Mouse (Mus musculus): ENCODE data around the gene Lsamp. TPM values are rescaled to one million over a fixed set of nuclear protein-coding genes. Genes with fewer than 3 reads are reported as not detected.
A peak's percentile ranks its signal among the peaks of the same experiment; 100 is the strongest.

Gene Lsamp
- polyA plus RNA-seq, 1 experiment from 2014 or later: 4.0 TPM

GRCm38 (mm10) chr16:40942266-40942665 is 958.1 kb downstream of the Lsamp start:
- no peaks in the 10 kb centered on the region for H3K4me1 ChIP-seq (replicated peaks)
- ATAC-seq: no peak

DNA sequence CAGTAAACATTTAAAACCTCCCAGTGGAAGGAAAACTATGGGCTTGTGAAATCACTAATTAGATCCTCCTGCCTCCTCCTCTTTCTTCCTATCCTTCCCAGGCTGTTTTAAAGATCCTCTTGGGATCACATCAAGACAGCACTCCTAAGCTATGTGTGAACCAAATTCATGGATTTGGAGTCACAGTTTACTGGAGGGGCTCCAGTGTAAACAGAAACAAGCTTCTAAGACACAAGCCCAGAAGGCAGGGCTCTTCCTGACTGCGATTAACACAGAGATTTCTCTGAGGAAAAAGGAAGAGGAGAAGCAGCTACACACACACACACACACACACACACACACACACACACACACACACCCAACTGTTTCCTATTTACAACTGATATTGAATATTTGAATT is 961.7 kb downstream of the Lsamp start:
- no peak overlapping the region for H3K4me3 ChIP-seq (replicated peaks)
- WGBS: 25% methylated on average over 1 of the region's 1 CpGs
- no peak overlapping the region for H3K4me2 ChIP-seq (replicated peaks)
- no peak overlapping the region for H3K27ac ChIP-seq
- no peaks in the 10 kb centered on the region for H3K27me3 ChIP-seq (replicated peaks)
- H3K4me1 ChIP-seq (replicated peaks): no peaks in the 10 kb centered on the region
- no peak for ATAC-seq
- no peaks in the 10 kb centered on the region for H3K36me3 ChIP-seq
- no peaks in the 10 kb centered on the region for H3K9me3 ChIP-seq
- no peak overlapping the region for H3K9ac ChIP-seq

More at GRCm38 (mm10) chr16:40942266-40942665, 958.1 kb downstream of the Lsamp start:
- H3K27ac ChIP-seq: no peak overlapping the region
- H3K27me3 ChIP-seq (replicated peaks): no peaks in the 10 kb centered on the region
- H3K4me2 ChIP-seq (replicated peaks): no peak overlapping the region
- no peaks in the 10 kb centered on the region for H3K36me3 ChIP-seq
- no peak overlapping the region for H3K4me3 ChIP-seq (replicated peaks)
- H3K9me3 ChIP-seq: no peaks in the 10 kb centered on the region
- no peak overlapping the region for H3K9ac ChIP-seq
- 83% methylated on average over 3 of the region's 3 CpGs for WGBS

DNA sequence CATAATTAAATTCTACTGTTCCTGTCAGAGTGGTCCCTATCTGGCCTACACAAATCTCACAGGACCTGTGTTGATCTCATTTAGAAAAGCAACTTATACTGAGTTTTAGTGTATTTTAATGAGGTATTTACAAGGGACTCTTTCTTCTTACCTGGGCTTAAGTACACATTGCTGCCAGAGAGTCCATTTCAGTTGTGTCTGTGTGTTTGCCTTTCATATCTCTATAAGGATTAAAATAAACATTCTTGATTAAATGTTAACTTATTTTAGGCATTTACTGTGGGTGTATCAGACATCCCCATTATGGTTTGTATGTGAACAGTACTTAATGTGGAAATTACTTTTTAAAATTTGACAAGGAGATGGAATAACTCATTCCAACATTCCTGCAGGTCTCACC is 963.9 kb downstream of the Lsamp start:
- H3K36me3 ChIP-seq: no peaks in the 10 kb centered on the region
- ATAC-seq: no peak
- H3K27me3 ChIP-seq (replicated peaks): no peaks in the 10 kb centered on the region
- H3K4me1 ChIP-seq (replicated peaks): no peaks in the 10 kb centered on the region
- no peaks in the 10 kb centered on the region for H3K9me3 ChIP-seq
- H3K4me3 ChIP-seq (replicated peaks): no peak overlapping the region
- no peak overlapping the region for H3K4me2 ChIP-seq (replicated peaks)
- H3K27ac ChIP-seq: no peak overlapping the region
- no peak overlapping the region for H3K9ac ChIP-seq

DNA sequence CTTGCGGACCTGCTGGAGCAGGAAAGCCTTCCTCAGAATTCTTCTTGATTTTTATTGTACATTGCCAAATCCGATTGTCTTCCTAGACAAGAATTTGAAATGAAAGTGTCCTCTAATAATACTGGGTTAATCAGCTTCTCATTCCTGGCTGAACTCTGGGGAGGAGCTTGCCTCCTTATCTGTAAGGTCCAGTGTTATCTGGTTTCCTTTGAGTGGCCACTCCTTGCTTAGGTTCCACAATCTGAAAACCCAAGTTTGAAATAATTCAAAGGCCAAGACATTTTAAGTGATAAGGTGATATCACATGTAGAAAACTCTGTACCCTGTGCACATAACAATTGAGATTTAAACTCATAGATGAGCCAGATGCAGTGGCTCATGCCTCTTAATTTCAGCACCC is 975.0 kb downstream of the Lsamp start:
- H3K9me3 ChIP-seq: no peaks in the 10 kb centered on the region
- WGBS: 59% methylated on average over 2 of the region's 2 CpGs
- H3K36me3 ChIP-seq: no peaks in the 10 kb centered on the region
- peak; percentile 74 for ATAC-seq
- no peaks in the 10 kb centered on the region for H3K4me1 ChIP-seq (replicated peaks)
- H3K9ac ChIP-seq: no peak overlapping the region
- H3K4me3 ChIP-seq (replicated peaks): no peak overlapping the region
- no peak overlapping the region for H3K27ac ChIP-seq
- no peak overlapping the region for H3K4me2 ChIP-seq (replicated peaks)
- H3K27me3 ChIP-seq (replicated peaks): no peaks in the 10 kb centered on the region

DNA sequence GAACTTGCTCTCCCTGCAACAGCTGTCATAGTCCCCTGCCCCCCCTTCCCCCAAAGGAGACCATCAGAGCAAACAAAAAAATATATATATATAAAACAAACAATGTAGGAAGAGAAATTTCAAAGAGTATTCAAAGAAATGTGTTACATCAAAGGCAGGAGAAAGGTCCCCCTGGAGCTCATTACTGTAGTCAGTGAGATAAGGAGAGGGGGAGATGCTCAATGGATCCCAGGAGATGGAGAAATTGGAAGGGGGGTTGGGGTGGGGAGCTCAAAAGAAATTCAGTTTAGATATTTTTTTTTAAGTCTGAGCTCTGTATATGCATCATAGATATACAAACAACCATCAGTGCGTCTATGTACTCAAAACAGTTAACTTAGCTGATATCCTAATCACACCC is 976.4 kb downstream of the Lsamp start:
- no peaks in the 10 kb centered on the region for H3K27me3 ChIP-seq (replicated peaks)
- no peak overlapping the region for H3K4me3 ChIP-seq (replicated peaks)
- H3K4me1 ChIP-seq (replicated peaks): no peaks in the 10 kb centered on the region
- H3K27ac ChIP-seq: no peak overlapping the region
- no peak overlapping the region for H3K9ac ChIP-seq
- H3K9me3 ChIP-seq: no peaks in the 10 kb centered on the region
- WGBS: 89% methylated on average over 1 of the region's 1 CpGs
- no peak overlapping the region for H3K4me2 ChIP-seq (replicated peaks)
- ATAC-seq: no peak
- no peaks in the 10 kb centered on the region for H3K36me3 ChIP-seq

- H3K9me3 ChIP-seq: no peaks in the 10 kb centered on the region
- H3K27ac ChIP-seq: no peak overlapping the region
- no peaks in the 10 kb centered on the region for H3K27me3 ChIP-seq (replicated peaks)
- ATAC-seq: peak; percentile 91
- 19% methylated on average over 17 of the region's 17 CpGs for WGBS
- H3K36me3 ChIP-seq: no peaks in the 10 kb centered on the region
- H3K9ac ChIP-seq: no peak overlapping the region
- peak overlapping the region; percentile 46 for H3K4me2 ChIP-seq (replicated peaks)
- H3K4me3 ChIP-seq (replicated peaks): no peak overlapping the region
- H3K4me1 ChIP-seq (replicated peaks): no peaks in the 10 kb centered on the region
Observed at GRCm38 (mm10) chr16:40968088-40968860, 984.1 kb downstream of the Lsamp start.

- Histone ChIP-seq H3K9me3 (no peaks in the 10 kb centered on the region), H3K9ac (no peak overlapping the region), H3K36me3 (no peaks in the 10 kb centered on the region), H3K27ac (no peak overlapping the region), H3K4me3 (replicated peaks) (no peak overlapping the region), H3K4me1 (replicated peaks) (no peaks in the 10 kb centered on the region), H3K4me2 (replicated peaks) (no peak overlapping the region), H3K27me3 (replicated peaks) (no peaks in the 10 kb centered on the region)
- no peak for ATAC-seq
- WGBS: 56% methylated on average over 3 of the region's 3 CpGs
Observed at GRCm38 (mm10) chr16:40971382-40971781, 987.2 kb downstream of the Lsamp start.

DNA sequence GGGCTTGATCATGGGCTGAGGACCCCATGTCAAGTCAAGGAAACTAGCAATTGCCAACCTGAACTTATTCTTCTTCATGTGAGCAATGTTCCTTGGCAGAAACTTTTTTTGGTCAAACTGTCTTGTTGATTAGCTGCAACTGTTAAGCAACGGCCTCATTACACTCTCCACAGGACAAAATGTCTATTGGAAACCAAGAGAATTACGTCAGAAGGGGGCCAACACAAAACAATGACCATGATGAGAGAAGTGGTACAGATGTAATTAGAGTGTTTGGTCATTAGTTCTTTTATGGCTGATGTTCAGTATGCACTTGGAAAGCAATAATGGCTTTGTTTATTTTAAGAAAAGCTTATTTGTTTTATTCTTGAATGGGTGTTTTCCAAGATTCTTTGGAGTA is 989.9 kb downstream of the Lsamp start:
- Histone ChIP-seq H3K9ac (no peak overlapping the region), H3K4me2 (replicated peaks) (no peak overlapping the region), H3K27me3 (replicated peaks) (no peaks in the 10 kb centered on the region), H3K36me3 (no peaks in the 10 kb centered on the region), H3K4me1 (replicated peaks) (no peaks in the 10 kb centered on the region), H3K27ac (no peak overlapping the region), H3K4me3 (replicated peaks) (no peak overlapping the region), H3K9me3 (no peaks in the 10 kb centered on the region)
- no peak for ATAC-seq
- 64% methylated on average over 2 of the region's 2 CpGs for whole genome bisulfite sequencing

- no peak for ATAC-seq
Observed at GRCm38 (mm10) chr16:40983026-40983425, 998.9 kb downstream of the Lsamp start.

GRCm38 (mm10) chr16:41007569-41007968 is 1023.4 kb downstream of the Lsamp start:
- no peak for ATAC-seq
- no peaks in the 10 kb centered on the region for H3K9me3 ChIP-seq
- no peaks in the 10 kb centered on the region for H3K27me3 ChIP-seq (replicated peaks)
- 79% methylated on average over 5 of the region's 5 CpGs for WGBS
- H3K4me1 ChIP-seq (replicated peaks): no peaks in the 10 kb centered on the region
- no peaks in the 10 kb centered on the region for H3K36me3 ChIP-seq
- no peak overlapping the region for H3K9ac ChIP-seq
- no peak overlapping the region for H3K27ac ChIP-seq
- H3K4me2 ChIP-seq (replicated peaks): no peak overlapping the region
- H3K4me3 ChIP-seq (replicated peaks): no peak overlapping the region

More at GRCm38 (mm10) chr16:40983026-40983425, 998.9 kb downstream of the Lsamp start:
- no peak overlapping the region for H3K4me3 ChIP-seq (replicated peaks)
- no peak overlapping the region for H3K27ac ChIP-seq
- no peaks in the 10 kb centered on the region for H3K4me1 ChIP-seq (replicated peaks)
- WGBS: 67% methylated on average over 3 of the region's 3 CpGs
- H3K4me2 ChIP-seq (replicated peaks): no peak overlapping the region
- H3K27me3 ChIP-seq (replicated peaks): no peaks in the 10 kb centered on the region
- no peaks in the 10 kb centered on the region for H3K9me3 ChIP-seq
- no peak overlapping the region for H3K9ac ChIP-seq
- no peaks in the 10 kb centered on the region for H3K36me3 ChIP-seq

DNA sequence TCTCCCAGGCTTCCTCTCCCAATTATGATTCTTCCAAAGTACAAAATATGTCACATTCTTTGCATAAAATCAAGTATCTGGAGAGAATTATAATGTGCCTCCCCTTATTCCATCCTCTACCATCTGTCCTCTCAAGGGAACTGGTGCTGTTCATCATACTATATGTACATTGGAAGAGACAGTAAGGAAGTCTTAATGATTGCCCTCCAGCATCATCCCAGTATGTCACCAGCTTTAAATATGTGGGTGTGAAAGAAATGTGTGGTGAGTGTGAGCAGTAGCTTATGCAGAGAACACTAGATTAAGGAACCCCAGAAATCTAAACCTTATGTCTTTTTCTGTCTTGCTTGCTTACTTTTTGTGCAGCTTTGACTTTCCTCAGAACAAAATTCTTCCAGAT is 1050.6 kb downstream of the Lsamp start:
- Histone ChIP-seq H3K4me2 (replicated peaks) (no peak overlapping the region), H3K9me3 (no peaks in the 10 kb centered on the region), H3K36me3 (no peaks in the 10 kb centered on the region), H3K27me3 (replicated peaks) (no peaks in the 10 kb centered on the region), H3K4me1 (replicated peaks) (no peaks in the 10 kb centered on the region), H3K27ac (no peak overlapping the region), H3K9ac (no peak overlapping the region), H3K4me3 (replicated peaks) (no peak overlapping the region)
- no peak for ATAC-seq

GRCm38 (mm10) chr16:41041686-41042085 is 1057.5 kb downstream of the Lsamp start:
- WGBS: 63% methylated on average over 2 of the region's 2 CpGs
- H3K36me3 ChIP-seq: no peaks in the 10 kb centered on the region
- H3K9ac ChIP-seq: no peak overlapping the region
- no peak overlapping the region for H3K4me2 ChIP-seq (replicated peaks)
- no peak overlapping the region for H3K27ac ChIP-seq
- H3K4me3 ChIP-seq (replicated peaks): no peak overlapping the region
- H3K4me1 ChIP-seq (replicated peaks): no peaks in the 10 kb centered on the region
- no peaks in the 10 kb centered on the region for H3K9me3 ChIP-seq
- H3K27me3 ChIP-seq (replicated peaks): no peaks in the 10 kb centered on the region
- ATAC-seq: no peak

GRCm38 (mm10) chr16:41063270-41063857 is 1079.2 kb downstream of the Lsamp start:
- Histone ChIP-seq H3K4me2 (replicated peaks) (no peak overlapping the region), H3K9me3 (no peaks in the 10 kb centered on the region), H3K4me3 (replicated peaks) (no peak overlapping the region), H3K9ac (no peak overlapping the region), H3K36me3 (no peaks in the 10 kb centered on the region), H3K27me3 (replicated peaks) (no peaks in the 10 kb centered on the region), H3K4me1 (replicated peaks) (no peaks in the 10 kb centered on the region), H3K27ac (no peak overlapping the region)
- no peak for ATAC-seq
- WGBS: 20% methylated on average over 7 of the region's 7 CpGs

Measured in intestine, embryonic 15.5 days (tissue).